Mouse (Mus musculus) liver, postnatal 0 days (tissue): ENCODE results near the gene Rasal1.

Experiments
- CTCF ChIP-seq: sonication (generic); IDR thresholded peaks from 2 replicates; pipeline ENCODE4 v1.5.1; 2016; ENCODE audit warnings: antibody characterized with exemption, low read depth
- EP300 ChIP-seq: IDR thresholded peaks from 2 replicates; pipeline ENCODE4 v1.6.1; 2016; ENCODE audit warnings: antibody characterized with exemption, low read depth, mild to moderate bottlenecking

GRCm38 (mm10) chr5:120712721-120713120, 64.1 kb downstream of the Rasal1 start:
- no peak for TF ChIP-seq CTCF
- no peak for TF ChIP-seq EP300
